Mouse (Mus musculus): ENCODE results near the gene Stk38l. TPM values are rescaled to one million over a fixed set of nuclear protein-coding genes. Genes with fewer than 3 reads are reported as not detected.
A peak's percentile ranks its signal among the peaks of the same experiment; 100 is the strongest.

Stk38l gene
- polyA plus RNA-seq, 1 experiment from 2014 or later, result 13.2 TPM

DNA sequence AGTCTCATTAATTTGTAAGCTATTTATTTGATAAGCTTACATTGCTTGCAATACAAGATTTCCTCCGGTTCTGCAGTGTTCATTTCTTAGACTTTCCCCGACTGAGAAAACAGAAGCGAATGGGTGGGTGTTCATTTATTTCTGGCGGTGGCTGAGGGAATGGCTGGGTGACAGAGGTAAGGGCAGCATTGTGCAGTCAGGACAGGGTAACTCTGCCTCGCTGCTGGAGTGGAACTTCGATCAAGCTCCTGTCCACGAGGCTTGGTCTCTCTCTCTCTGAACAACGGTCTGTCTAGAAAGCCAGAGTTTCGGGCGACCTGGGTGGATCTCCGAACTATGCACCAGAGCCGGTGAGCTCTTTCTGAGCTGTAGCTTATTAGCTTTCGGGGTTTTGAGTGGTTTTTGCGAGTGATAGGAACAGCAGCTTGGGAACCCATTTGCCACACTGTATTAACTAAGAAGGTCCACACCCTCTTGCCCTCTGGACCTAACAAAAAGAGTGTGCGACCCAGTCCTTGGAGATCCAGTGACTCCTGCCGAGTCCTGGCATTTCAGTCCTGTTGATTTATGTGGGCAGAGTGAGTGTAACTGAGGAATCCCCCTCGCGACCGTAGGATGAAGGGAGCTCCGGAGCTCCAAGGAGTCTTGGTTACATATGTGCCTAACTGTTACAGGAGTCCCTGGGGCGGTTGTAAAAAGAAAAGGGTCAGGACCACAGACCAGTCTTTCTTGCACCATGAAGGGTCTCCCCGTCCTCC, 70.5 kb downstream of the Stk38l start:
- peak overlapping the region; percentile 34; the same call in 1 of the 2 replicates for H3K9ac ChIP-seq (replicated peaks; ENCODE audit: low read depth)
- H3K4me2 ChIP-seq (replicated peaks; ENCODE audit: low read depth, low read length), result peak overlapping the region; percentile 93
- 12% methylated on average over 22 of the region's 22 CpGs for WGBS
- no peaks in the 10 kb centered on the region for H3K27me3 ChIP-seq (replicated peaks; ENCODE audit: insufficient read depth, low read length)
- ATAC-seq (peak; percentile 23), DNase-seq (ENCODE audit: low spot score) (peak; percentile 6)
- H3K4me3 ChIP-seq (ENCODE audit: low read depth, low read length), result peak overlapping the region; percentile 48
- no peak overlapping the region for H3K27ac ChIP-seq (ENCODE audit: low read length)
- TF ChIP-seq CTCF (IDR thresholded peaks at IDR 0.05) (no peak), EP300 (IDR thresholded peaks at IDR 0.05) (no peak)
- no peaks in the 10 kb centered on the region for H3K36me3 ChIP-seq (ENCODE audit: insufficient read depth, low read length)
- H3K4me1 ChIP-seq (ENCODE audit: insufficient read depth, low read depth, low read length), result peaks cover 4% of the 10 kb centered on the region; the same call in 1 of the 2 replicates
- no peaks in the 10 kb centered on the region for H3K9me3 ChIP-seq (ENCODE audit: low read length)

DNA sequence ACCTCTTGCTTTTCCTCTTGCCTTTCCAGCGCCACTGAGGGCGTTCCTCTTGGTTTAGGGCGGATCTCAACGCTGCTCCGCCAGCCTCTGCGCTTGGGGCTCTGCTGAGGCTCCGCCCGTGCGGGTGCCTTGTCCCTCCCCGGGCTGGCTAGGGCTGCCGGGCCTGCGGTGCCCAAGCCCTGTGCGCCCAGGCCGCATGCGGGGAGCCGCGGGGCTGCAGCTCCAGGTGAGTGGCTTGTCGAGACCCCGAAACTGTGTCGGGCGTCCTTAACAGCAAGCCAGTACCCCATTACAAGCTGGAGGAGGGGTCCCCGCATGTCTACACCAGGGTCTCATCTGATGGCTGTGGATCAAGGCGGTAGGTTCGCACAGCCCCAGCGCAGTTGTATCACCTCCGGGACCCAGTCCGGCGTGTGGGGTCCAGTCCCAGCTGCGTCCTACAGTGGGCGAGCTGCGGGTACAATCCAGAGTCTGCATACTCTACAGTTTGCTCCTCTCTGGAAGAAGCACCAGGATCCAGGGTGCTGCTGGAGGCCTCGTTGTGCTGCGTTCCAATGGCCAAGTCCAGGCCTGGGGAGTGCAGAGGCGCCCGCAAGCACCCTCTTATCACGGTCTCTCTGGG, 71.2 kb downstream of the Stk38l start, which contains the start of gene Arntl2:
Gene Arntl2 (plus strand): TSS at position 132 of the 622 bp plus-strand sequence.
- Histone ChIP-seq H3K4me3 (ENCODE audit: low read depth, low read length) (peak within 1 kb of the TSS; percentile 48), H3K27ac (ENCODE audit: low read length) (no peak within 1 kb of the TSS), H3K9ac (replicated peaks; ENCODE audit: low read depth) (peak within 1 kb of the TSS; percentile 34; the same call in 1 of the 2 replicates), H3K4me2 (replicated peaks; ENCODE audit: low read depth, low read length) (peak within 1 kb of the TSS; percentile 93), H3K36me3 (ENCODE audit: insufficient read depth, low read length) (no peaks in the 10 kb centered on the region), H3K9me3 (ENCODE audit: low read length) (no peaks in the 10 kb centered on the region), H3K27me3 (replicated peaks; ENCODE audit: insufficient read depth, low read length) (no peaks in the 10 kb centered on the region), H3K4me1 (ENCODE audit: insufficient read depth, low read depth, low read length) (peaks cover 4% of the 10 kb centered on the region; the same call in 1 of the 2 replicates)
- ATAC-seq, result peak; percentile 98
- no peak for TF ChIP-seq CTCF (IDR thresholded peaks at IDR 0.05)
- no peak for TF ChIP-seq EP300 (IDR thresholded peaks at IDR 0.05)
- peak; percentile 83 for DNase-seq (ENCODE audit: low spot score)
- under 1% methylated on average over 36 of the region's 36 CpGs for WGBS

DNA sequence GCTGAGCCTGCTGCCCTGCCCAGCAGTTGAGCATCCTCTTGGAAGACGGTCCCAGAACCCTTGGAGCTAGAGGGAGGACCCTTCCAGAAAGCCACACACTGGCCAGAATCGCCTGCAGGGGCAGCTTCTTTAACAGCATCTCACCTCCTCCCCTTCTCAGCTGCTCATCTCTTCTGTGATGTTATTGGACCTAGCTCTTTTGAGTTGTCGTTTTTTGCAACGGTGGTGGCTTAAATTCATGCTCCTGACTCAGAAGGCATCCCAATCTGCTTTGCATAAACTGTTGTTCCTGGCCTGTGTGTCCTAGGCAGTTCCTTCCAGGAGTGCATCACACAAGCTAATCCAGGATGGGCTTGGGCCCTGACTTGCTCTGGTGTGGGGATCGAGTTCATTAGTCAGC, 72.7 kb downstream of the Stk38l start:
- Histone ChIP-seq H3K4me2 (replicated peaks; ENCODE audit: low read depth, low read length) (no peak overlapping the region), H3K9ac (replicated peaks; ENCODE audit: low read depth) (no peak overlapping the region), H3K27me3 (replicated peaks; ENCODE audit: insufficient read depth, low read length) (no peaks in the 10 kb centered on the region), H3K9me3 (ENCODE audit: low read length) (no peaks in the 10 kb centered on the region), H3K4me3 (ENCODE audit: low read depth, low read length) (no peak overlapping the region), H3K4me1 (ENCODE audit: insufficient read depth, low read depth, low read length) (peaks cover 4% of the 10 kb centered on the region; the same call in 1 of the 2 replicates), H3K27ac (ENCODE audit: low read length) (no peak overlapping the region), H3K36me3 (ENCODE audit: insufficient read depth, low read length) (no peaks in the 10 kb centered on the region)
- DNase-seq (ENCODE audit: low spot score) (no peak), ATAC-seq (no peak)
- TF ChIP-seq EP300 (IDR thresholded peaks at IDR 0.05) (no peak), CTCF (IDR thresholded peaks at IDR 0.05) (no peak)
- WGBS, result 68% methylated on average over 5 of the region's 5 CpGs

DNA sequence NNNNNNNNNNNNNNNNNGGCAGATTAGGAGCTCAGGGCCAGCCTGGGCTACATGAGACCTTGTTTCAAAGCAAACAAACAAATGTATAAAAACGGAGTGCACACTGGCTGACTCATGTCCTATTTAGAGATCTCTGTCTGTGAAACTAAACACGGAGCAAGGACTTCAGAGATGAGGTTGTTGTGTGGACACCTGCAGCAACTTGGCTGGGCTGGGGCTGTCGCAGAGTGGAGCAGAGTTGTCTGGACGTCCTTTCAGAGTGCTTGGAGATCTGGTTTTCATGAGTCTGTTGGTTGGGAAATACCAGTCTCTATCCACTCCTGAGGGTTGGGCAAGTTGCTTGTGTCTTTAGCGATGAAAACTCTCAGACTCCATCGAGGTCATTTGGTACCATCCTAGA, 85.2 kb downstream of the Stk38l start:
- H3K9ac ChIP-seq (replicated peaks; ENCODE audit: low read depth), result no peak overlapping the region
- no peak overlapping the region for H3K27ac ChIP-seq (ENCODE audit: low read length)
- WGBS, result 87% methylated on average over 6 of the region's 6 CpGs
- H3K4me2 ChIP-seq (replicated peaks; ENCODE audit: low read depth, low read length), result no peak overlapping the region
- no peaks in the 10 kb centered on the region for H3K9me3 ChIP-seq (ENCODE audit: low read length)
- H3K4me1 ChIP-seq (ENCODE audit: insufficient read depth, low read depth, low read length), result no peaks in the 10 kb centered on the region
- DNase-seq (ENCODE audit: low spot score), result no peak
- H3K27me3 ChIP-seq (replicated peaks; ENCODE audit: insufficient read depth, low read length), result no peaks in the 10 kb centered on the region
- H3K4me3 ChIP-seq (ENCODE audit: low read depth, low read length), result no peak overlapping the region
- no peaks in the 10 kb centered on the region for H3K36me3 ChIP-seq (ENCODE audit: insufficient read depth, low read length)
- no peak for ATAC-seq
- TF ChIP-seq EP300 (IDR thresholded peaks at IDR 0.05) (no peak), CTCF (IDR thresholded peaks at IDR 0.05) (no peak)

DNA sequence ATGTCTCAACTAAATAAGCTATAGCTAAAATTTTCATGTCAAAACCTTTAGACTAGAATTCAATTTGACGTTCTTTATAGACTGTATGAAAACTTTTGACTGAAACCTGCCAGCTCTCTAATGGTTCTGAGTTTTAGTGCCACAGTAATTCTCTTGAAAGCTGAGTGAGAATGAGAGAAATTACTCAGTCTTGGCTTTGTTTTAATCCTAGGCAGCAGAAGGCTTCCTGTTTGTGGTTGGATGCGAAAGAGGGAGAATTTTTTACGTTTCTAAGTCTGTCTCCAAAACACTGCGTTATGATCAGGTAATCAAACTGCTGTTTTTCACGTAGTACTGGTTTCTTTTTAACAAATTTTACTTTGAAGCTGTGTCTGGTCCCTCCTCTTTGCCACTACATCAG, 88.2 kb downstream of the Stk38l start:
- Histone ChIP-seq H3K27ac (ENCODE audit: low read length) (no peak overlapping the region), H3K9ac (replicated peaks; ENCODE audit: low read depth) (no peak overlapping the region), H3K4me2 (replicated peaks; ENCODE audit: low read depth, low read length) (no peak overlapping the region), H3K4me1 (ENCODE audit: insufficient read depth, low read depth, low read length) (no peaks in the 10 kb centered on the region), H3K4me3 (ENCODE audit: low read depth, low read length) (no peak overlapping the region), H3K36me3 (ENCODE audit: insufficient read depth, low read length) (no peaks in the 10 kb centered on the region), H3K9me3 (ENCODE audit: low read length) (no peaks in the 10 kb centered on the region), H3K27me3 (replicated peaks; ENCODE audit: insufficient read depth, low read length) (no peaks in the 10 kb centered on the region)
- no peak for TF ChIP-seq CTCF (IDR thresholded peaks at IDR 0.05)
- TF ChIP-seq EP300 (IDR thresholded peaks at IDR 0.05), result no peak
- WGBS, result 83% methylated on average over 5 of the region's 5 CpGs
- DNase-seq (ENCODE audit: low spot score) (no peak), ATAC-seq (no peak)

DNA sequence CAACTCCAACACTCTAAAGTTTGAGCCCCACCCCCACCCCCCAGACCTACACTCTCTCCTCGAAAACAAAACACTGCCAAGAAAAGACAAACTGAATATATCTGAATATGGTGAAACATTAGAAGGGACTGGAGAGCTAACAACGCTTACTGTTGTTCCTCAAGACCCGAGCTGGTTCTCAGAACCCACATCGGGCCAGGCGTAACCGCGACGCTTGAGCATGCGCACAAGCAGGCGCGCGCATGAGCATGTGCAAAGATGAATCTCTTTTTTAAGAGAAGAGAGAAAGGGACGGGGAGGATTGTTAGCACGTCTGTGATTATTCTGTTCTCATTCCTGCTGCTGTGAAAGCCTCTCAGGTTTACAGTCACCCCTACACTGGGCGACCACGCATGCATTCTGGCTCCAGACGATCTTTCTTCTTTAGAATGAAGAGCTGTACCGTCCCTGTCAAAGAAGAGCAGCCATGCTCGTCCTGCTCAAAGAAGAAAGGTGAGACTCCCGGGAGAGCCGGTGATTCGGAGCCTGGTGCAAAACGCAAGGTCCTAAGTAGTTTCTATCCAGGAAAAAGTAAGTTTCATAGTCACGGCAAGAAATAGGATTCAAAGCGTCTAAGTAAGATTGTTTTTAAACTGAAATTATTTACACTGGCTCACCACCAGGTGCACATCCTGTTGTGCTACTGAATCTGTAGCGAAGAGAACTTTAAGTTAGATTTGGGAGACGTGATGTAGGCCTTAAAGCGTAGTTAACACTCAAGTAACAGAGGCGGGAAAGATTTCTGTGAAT, 95.6 kb downstream of the Stk38l start:
- DNase-seq (ENCODE audit: low spot score) (no peak), ATAC-seq (no peak)
- Histone ChIP-seq H3K27me3 (replicated peaks; ENCODE audit: insufficient read depth, low read length) (no peaks in the 10 kb centered on the region), H3K4me2 (replicated peaks; ENCODE audit: low read depth, low read length) (no peak overlapping the region), H3K36me3 (ENCODE audit: insufficient read depth, low read length) (no peaks in the 10 kb centered on the region), H3K4me3 (ENCODE audit: low read depth, low read length) (no peak overlapping the region), H3K9me3 (ENCODE audit: low read length) (no peaks in the 10 kb centered on the region), H3K27ac (ENCODE audit: low read length) (no peak overlapping the region), H3K4me1 (ENCODE audit: insufficient read depth, low read depth, low read length) (no peaks in the 10 kb centered on the region), H3K9ac (replicated peaks; ENCODE audit: low read depth) (no peak overlapping the region)
- 85% methylated on average over 29 of the region's 29 CpGs for WGBS
- TF ChIP-seq CTCF (IDR thresholded peaks at IDR 0.05) (no peak), EP300 (IDR thresholded peaks at IDR 0.05) (no peak)
